Mouse (Mus musculus) embryonic facial prominence, embryonic 10.5 days (tissue): Measurements from ENCODE around the gene Folr1. TPM values are rescaled to one million over a fixed set of nuclear protein-coding genes. Genes with fewer than 3 reads are reported as not detected.

Source experiments
- DNase-seq: peaks from one replicate; pipeline ENCODE4 v3.0.0-alpha.2; 2017; ENCODE audit warnings: low spot score
- H3K27ac ChIP-seq: fragments of 300-500 bp; sonication (generic); replicated peaks from 2 replicates; pipeline ENCODE4 v1.5.1; 2016; ENCODE audit warnings: mild to moderate bottlenecking
- H3K27me3 ChIP-seq: fragments of 300-500 bp; sonication (generic); replicated peaks from 2 replicates; pipeline ENCODE4 v1.6.1; 2016; ENCODE audit warnings: low read depth, mild to moderate bottlenecking; ENCODE audit not compliant: poor library complexity, severe bottlenecking
- H3K36me3 ChIP-seq: fragments of 300-500 bp; sonication (generic); replicated peaks from 2 replicates; pipeline ENCODE4 v1.6.1; 2016; ENCODE audit warnings: mild to moderate bottlenecking, moderate library complexity
- H3K4me1 ChIP-seq: fragments of 300-500 bp; sonication (generic); 2 replicates; pipeline ENCODE4 v1.6.1; 2016
- H3K4me3 ChIP-seq: fragments of 300-500 bp; sonication (generic); 2 replicates; pipeline ENCODE4 v1.5.1; 2016; ENCODE audit warnings: mild to moderate bottlenecking, moderate library complexity
- H3K9me3 ChIP-seq: fragments of 300-500 bp; sonication (generic); 2 replicates; pipeline ENCODE4 v1.6.1; 2016; ENCODE audit warnings: mild to moderate bottlenecking
- WGBS: fragments of 180-500 bp; shearing (Covaris S2); methylation state at CpG from one replicate; pipeline ENCODE4 v1.1.7; 2016; 5-methylcytosine and 5-hydroxymethylcytosine counted together
- polyA plus RNA-seq: library from polyadenylated mRNA; unstranded; fragments of >200 nt; fragmentation: Nextera tagmentation; extraction: Ambion mirVana; gene quantifications from 2 replicates; pipeline ENCODE4 v1.2.1, GENCODE M21; 2016

Gene Folr1
- polyA plus RNA-seq, 1 experiment from 2014 or later: 1.2 TPM

DNA sequence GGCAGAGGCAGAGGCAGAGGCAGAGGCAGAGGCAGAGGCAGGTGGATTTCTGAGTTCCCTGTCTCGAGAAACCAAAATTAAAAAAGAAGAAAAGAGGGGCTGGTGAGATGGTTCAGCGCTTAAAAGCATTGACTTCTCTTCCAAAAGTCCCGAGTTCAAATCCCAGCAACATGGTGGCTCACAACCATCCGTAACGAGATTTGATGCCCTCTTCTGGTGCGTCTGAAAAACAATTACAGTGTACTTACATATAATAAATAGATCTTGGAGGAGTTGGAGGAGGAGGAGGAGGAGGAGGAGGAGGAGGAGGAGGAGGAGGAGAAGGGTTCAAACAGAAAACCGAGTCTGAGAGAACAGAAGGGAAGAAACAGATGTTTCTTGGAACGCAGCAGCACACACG lies 25.1 kb upstream of the Folr1 start:
- Histone ChIP-seq H3K9me3 (no peaks in the 10 kb centered on the region), H3K27ac (peak overlapping the region; percentile 95), H3K4me3 (peak overlapping the region; percentile 68), H3K27me3 (no peaks in the 10 kb centered on the region), H3K36me3 (peaks cover 27% of the 10 kb centered on the region), H3K4me1 (peaks cover 14% of the 10 kb centered on the region)
- no peak for DNase-seq
- WGBS: 38% methylated on average over 9 of the region's 9 CpGs

DNA sequence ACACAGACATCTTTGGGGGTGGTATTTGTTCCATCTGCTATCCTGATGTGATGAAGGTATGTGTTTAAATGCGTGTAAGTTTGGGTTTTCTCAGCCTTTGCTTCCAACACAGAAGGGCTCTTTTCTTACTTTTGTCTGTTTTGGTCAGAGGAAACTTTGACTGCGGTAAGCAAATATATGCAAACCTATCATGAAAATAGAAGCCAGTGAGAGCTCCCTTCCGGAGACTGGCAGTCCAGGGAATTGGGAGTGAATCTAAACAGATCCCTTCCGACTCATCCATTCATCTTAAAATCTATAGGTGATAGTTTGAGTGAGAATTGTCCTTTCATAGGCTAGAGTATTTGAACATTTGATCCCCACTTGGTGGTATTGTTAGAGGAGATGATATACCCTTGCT lies 17.9 kb upstream of the Folr1 start:
- Histone ChIP-seq H3K27me3 (no peaks in the 10 kb centered on the region), H3K4me3 (no peak overlapping the region), H3K4me1 (no peaks in the 10 kb centered on the region), H3K36me3 (no peaks in the 10 kb centered on the region), H3K9me3 (no peaks in the 10 kb centered on the region), H3K27ac (no peak overlapping the region)
- DNase-seq: no peak
- WGBS: 85% methylated on average over 4 of the region's 4 CpGs

DNA sequence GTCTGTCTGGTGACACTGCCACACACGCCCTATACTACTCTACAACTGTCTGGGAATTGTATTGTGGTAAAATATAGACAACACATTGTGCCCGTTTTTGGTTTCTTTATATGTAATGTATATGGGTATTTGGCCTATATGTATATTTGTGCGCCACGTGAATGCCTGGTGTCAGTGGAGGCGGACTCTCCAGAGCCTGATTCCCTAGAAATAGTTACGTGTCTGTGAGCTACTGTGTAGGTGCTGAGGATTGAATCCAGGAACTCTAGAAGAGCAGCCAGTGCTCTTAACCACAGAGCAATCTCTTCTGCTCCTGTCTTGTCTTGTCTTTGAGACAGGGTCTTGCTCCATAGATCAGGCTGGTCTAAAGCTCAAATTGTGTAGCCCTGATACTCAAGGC lies 15.7 kb upstream of the Folr1 start:
- Histone ChIP-seq H3K27me3 (no peaks in the 10 kb centered on the region), H3K36me3 (no peaks in the 10 kb centered on the region), H3K27ac (no peak overlapping the region), H3K4me3 (no peak overlapping the region), H3K4me1 (no peaks in the 10 kb centered on the region), H3K9me3 (no peaks in the 10 kb centered on the region)
- DNase-seq: no peak
- WGBS: 87% methylated on average over 6 of the region's 6 CpGs

DNA sequence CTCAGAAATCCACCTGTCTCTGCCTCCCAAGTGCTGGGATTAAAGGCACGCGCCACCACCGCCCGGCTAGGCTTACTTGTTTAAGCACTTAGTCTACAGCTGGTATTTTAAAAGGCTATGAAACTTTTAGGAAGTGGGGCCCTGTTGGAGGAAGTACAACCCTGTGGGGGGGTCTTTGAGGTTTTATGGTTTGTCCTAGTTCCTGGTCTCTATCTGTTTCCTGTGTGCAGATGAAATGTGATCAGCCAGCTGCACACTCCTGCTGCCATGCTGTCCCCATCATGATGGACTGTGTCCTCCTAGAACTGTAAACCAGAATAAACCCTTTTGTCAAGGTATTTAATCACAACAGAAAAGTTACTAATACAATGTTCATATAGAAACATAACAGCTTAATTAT lies 13.6 kb upstream of the Folr1 start:
- Histone ChIP-seq H3K36me3 (no peaks in the 10 kb centered on the region), H3K27me3 (no peaks in the 10 kb centered on the region), H3K27ac (no peak overlapping the region), H3K4me1 (no peaks in the 10 kb centered on the region), H3K9me3 (no peaks in the 10 kb centered on the region), H3K4me3 (no peak overlapping the region)
- WGBS: 91% methylated on average over 4 of the region's 4 CpGs
- no peak for DNase-seq

DNA sequence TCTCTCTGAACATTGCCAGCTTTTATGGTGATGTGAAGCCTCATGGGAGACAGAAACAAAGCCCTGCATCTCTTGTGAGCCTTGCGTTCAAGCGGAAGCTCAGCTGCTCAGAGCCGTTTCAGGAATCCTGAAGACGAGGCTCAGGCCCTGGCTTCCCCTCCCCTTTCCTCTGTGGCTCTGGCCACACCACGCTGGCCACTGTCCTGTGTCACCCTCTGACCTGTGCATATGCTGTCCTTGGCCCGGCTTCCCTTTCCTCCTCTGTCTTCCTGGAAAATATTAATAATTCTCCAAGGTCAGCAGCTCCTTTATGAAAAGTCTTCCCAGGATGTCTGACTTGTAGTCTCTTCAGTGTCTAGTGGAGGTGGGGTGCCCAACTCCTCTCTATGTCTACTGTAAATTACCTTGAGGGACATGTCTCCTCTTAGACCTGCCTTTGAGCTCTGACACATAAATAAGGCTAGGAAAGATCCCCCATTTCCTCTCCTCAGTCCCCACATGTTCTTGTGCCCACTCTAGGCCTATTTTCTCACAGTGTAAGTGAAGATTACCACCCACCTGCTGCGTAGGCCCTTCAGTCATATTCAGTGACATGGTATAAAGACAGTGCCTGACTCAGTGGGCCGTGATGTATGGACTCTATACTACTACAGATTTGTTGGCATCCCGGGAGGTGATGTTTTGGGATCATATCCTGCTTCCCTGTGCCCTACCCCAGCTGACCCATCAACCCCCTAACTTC lies 12.0 kb upstream of the Folr1 start:
- DNase-seq: no peak
- H3K27me3 ChIP-seq: no peaks in the 10 kb centered on the region
- H3K4me3 ChIP-seq: no peak overlapping the region
- no peaks in the 10 kb centered on the region for H3K9me3 ChIP-seq
- no peaks in the 10 kb centered on the region for H3K4me1 ChIP-seq
- 0 out of 2 replicates have a peak overlapping the region, but pooled peaks have one; percentile 14 for H3K27ac ChIP-seq
- H3K36me3 ChIP-seq: no peaks in the 10 kb centered on the region
- 78% methylated on average over 9 of the region's 9 CpGs for WGBS

DNA sequence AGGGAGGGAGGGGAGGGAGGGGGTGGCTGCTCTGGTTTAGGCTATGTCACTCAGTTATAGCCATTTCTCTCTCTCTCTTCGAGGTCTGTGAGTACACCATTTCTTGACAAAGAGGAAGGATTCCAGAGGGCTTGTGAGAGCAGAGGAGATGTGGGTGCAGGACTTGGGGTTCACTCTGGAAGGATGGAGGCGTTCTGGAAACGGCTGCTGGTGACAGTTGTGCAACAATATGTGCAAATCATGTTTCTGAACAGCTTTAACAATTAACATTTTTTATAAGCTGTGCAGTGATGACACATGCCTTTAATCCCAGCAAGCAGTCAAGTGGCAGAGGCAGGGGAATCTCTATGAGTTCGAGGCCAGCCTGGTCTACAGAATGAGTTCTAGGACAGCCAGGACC lies 10.3 kb upstream of the Folr1 start:
- no peak for DNase-seq
- WGBS: 78% methylated on average over 4 of the region's 4 CpGs
- no peaks in the 10 kb centered on the region for H3K36me3 ChIP-seq

DNA sequence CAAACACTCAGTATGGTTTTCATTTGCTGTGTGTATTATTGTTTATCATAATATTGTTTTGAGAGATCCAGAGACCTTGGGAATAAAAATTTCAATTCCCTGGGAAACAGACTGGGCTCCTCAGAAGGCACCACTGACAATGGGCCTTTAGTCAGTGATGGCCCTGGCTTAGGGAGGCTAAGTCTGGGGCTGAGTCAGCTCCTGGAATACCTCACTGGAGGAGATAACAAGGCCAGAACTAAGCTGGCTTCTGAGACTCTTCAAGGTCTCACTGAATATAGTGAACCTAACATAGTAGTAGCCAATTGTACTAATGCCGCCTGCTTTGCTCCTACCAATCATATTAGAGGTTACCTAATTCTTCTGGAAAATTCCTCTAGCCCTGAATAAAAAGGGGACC lies 5.4 kb upstream of the Folr1 start:
- Histone ChIP-seq H3K4me1 (no peaks in the 10 kb centered on the region), H3K4me3 (no peak overlapping the region), H3K9me3 (no peaks in the 10 kb centered on the region), H3K36me3 (no peaks in the 10 kb centered on the region), H3K27ac (no peak overlapping the region), H3K27me3 (no peaks in the 10 kb centered on the region)
- 90% methylated on average over 1 of the region's 1 CpGs for WGBS
- DNase-seq: no peak

More for the DNA sequence above, 10.3 kb upstream of the Folr1 start:
- no peaks in the 10 kb centered on the region for H3K27me3 ChIP-seq
- H3K4me3 ChIP-seq: no peak overlapping the region
- no peaks in the 10 kb centered on the region for H3K9me3 ChIP-seq
- H3K4me1 ChIP-seq: no peaks in the 10 kb centered on the region
- H3K27ac ChIP-seq: no peak overlapping the region

DNA sequence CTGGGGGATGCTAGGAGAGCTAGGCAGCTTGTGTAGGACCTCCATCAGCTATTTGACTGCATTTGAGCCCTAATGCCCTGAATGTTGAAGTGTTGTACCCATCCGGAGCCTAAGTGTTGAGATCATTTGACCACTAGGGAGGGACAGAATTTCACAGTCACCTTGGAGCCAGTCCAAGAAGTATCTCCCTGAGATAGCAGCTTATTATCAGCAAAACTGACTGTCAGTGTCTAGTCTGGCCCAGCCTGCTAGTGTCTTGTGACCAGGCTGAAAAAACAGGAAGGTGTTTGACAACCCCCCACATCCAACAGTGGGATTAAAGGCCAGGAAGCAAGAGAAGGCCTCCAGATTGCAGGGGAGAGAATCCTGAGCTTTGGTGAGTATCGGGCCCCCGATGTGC lies 708 bp upstream of the Folr1 start:
- H3K9me3 ChIP-seq: no peaks in the 10 kb centered on the region
- no peak overlapping the region for H3K27ac ChIP-seq
- WGBS: 91% methylated on average over 3 of the region's 3 CpGs
- H3K27me3 ChIP-seq: no peaks in the 10 kb centered on the region
- DNase-seq: no peak
- H3K4me3 ChIP-seq: no peak overlapping the region
- H3K36me3 ChIP-seq: no peaks in the 10 kb centered on the region
- H3K4me1 ChIP-seq: peaks cover 7% of the 10 kb centered on the region; the same call in 1 of the 2 replicates

DNA sequence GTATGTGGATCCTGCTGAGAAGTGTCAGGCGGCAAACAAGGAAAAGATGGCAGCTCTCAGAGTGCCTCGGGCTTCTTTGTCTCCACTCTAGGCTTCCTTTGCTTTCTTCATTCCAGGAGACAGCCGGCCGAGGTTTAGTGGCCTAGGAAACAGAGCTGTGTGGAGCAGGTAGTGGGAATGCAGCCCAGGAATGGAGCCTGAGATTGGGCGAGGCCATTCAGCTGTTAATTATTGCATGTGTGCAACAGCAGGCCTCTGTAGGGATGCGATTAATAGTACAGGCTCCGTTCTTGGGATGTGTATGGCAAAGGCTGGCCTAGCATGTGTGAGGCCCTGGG lies 1.5 kb downstream of the Folr1 start:
- H3K4me1 ChIP-seq: peaks cover 7% of the 10 kb centered on the region; the same call in 1 of the 2 replicates
- no peaks in the 10 kb centered on the region for H3K9me3 ChIP-seq
- H3K4me3 ChIP-seq: no peak overlapping the region
- H3K27ac ChIP-seq: no peak overlapping the region
- WGBS: 55% methylated on average over 7 of the region's 7 CpGs
- no peaks in the 10 kb centered on the region for H3K36me3 ChIP-seq
- no peak for DNase-seq
- H3K27me3 ChIP-seq: no peaks in the 10 kb centered on the region

DNA sequence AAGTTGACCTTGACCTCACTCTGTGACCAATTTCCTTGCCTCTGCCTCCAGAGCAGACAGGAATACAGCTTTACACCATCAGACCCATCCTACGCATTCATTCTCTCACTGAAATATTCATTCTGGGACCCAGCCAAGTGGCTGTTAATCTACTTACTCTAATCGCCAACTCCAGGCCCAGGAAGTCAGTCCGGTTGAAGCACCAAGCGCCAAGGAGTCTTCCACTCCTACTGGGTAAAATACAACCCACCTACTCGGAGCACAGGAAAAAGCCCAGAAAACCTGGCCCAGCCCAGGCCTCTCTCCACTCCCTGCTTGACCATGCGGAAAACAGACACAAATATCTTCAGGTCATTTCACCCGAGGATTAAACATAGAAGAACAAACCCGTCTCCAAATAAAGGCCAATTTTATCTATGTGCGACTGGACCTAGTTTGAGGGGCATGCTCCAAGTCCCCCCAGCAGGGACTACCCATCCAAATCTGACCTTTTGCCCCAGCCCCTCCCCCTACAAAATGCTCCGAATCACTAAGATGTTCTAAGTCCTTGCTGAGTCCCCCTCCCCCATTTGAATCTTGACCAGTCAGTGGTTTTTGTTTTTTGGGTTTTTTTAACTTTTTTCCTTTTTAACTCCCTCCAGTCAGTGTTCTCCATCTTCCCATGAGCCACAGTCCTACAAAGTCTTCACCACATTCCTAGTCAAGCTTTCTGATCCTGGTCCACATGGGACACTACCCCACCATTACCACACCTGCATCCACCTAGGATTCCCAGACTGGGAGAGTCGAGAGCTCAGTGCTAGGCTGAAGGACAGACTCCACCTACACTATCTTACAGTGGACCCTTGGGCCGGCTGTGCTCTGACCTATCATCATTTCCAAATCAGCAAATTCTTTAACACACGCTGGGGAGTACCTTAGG lies 2.1 kb downstream of the Folr1 start:
- no peak overlapping the region for H3K4me3 ChIP-seq
- H3K36me3 ChIP-seq: no peaks in the 10 kb centered on the region
- H3K27me3 ChIP-seq: no peaks in the 10 kb centered on the region
- no peaks in the 10 kb centered on the region for H3K9me3 ChIP-seq
- H3K4me1 ChIP-seq: peaks cover 7% of the 10 kb centered on the region; the same call in 1 of the 2 replicates
- WGBS: 64% methylated on average over 13 of the region's 13 CpGs
- no peak overlapping the region for H3K27ac ChIP-seq
- DNase-seq: no peak

DNA sequence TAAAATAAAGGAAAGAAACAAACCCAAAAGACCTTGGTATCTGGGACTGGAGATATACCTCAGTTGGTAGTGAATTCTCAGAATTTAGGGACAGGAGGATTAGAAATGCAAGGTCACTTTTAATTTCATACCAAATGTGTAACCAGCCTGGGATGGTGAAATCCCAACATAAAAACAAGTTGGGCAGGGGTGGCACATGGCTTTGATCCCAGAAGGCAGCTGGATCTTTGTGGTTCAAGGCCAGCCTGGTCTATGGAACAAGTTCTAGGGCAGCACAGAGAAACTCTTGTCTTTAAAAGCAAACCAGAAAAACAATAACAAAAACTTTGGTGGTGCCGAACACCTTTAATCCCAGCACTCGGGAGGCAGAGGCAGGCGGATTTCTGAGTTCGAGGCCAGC lies 3.1 kb downstream of the Folr1 start:
- H3K9me3 ChIP-seq: no peaks in the 10 kb centered on the region
- H3K36me3 ChIP-seq: no peaks in the 10 kb centered on the region
- DNase-seq: no peak
- 94% methylated on average over 4 of the region's 4 CpGs for WGBS
- H3K27me3 ChIP-seq: no peaks in the 10 kb centered on the region
- H3K4me1 ChIP-seq: peaks cover 7% of the 10 kb centered on the region; the same call in 1 of the 2 replicates
- no peak overlapping the region for H3K4me3 ChIP-seq
- no peak overlapping the region for H3K27ac ChIP-seq

DNA sequence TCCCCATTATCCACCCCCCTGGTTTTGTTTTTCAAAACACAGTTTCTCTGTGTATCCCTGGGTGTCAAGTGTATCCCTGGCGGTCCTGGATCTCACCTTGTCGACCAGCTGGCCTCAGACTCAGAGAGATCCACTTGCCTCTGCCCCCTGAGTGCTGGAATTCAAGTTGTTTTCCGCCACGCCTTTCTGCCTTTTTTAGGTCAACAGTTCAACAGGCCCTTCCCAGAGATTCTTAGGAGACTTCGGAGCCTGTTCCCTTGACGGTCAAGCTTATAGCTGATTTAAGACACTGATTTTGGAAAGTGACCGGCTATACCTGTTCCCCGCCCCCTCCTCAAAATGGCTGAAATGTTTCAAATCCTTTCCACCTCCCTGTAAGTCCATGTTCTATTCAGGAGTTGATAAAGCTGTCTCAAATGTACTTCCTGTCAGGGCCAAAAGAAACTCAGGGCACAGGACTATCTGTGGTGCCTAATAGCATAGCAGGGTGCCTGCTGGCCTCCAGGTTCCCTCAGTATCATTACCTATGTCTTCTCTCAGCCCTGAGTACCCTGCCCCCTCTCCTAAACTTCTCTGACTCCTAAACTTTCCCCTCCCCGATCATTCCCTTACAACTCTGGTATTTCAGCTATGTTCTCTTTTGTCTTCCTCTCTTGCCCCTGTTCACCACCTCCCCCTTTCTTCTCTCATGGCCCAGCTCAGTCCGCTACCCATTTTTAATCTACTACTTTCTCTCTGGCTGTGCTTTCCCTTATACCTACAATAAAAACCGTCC lies 3.9 kb downstream of the Folr1 start:
- H3K36me3 ChIP-seq: no peaks in the 10 kb centered on the region
- DNase-seq: no peak
- peaks cover 7% of the 10 kb centered on the region; the same call in 1 of the 2 replicates for H3K4me1 ChIP-seq
- 84% methylated on average over 11 of the region's 11 CpGs for WGBS
- H3K27ac ChIP-seq: no peak overlapping the region
- H3K9me3 ChIP-seq: no peaks in the 10 kb centered on the region
- no peaks in the 10 kb centered on the region for H3K27me3 ChIP-seq
- H3K4me3 ChIP-seq: no peak overlapping the region
